Mouse (Mus musculus) embryo, embryonic 9.5 days (tissue): ENCODE measurements around the gene Micu1.
A peak's percentile ranks its signal among the peaks of the same experiment; 100 is the strongest.

Source experiments
- DNase-seq: peaks from one replicate; pipeline ENCODE4 v3.0.0-alpha.2; 2017; ENCODE audit errors: extremely low spot score

Gene Micu1

GRCm38 (mm10) chr10:59721555-59721954 lies 19.3 kb downstream of the Micu1 start:
- no peak for DNase-seq

- DNase-seq = no peak
These were observed 22.4 kb downstream of the Micu1 start for GRCm38 (mm10) chr10:59724634-59725033.

- no peak for DNase-seq
These were observed 25.0 kb downstream of the Micu1 start for GRCm38 (mm10) chr10:59727251-59727650.

- no peak for DNase-seq
These were observed 27.0 kb downstream of the Micu1 start for GRCm38 (mm10) chr10:59729261-59729660.

GRCm38 (mm10) chr10:59729842-59730241 lies 27.6 kb downstream of the Micu1 start:
- no peak for DNase-seq

GRCm38 (mm10) chr10:59736027-59736598 lies 33.8 kb downstream of the Micu1 start:
- DNase-seq = no peak

GRCm38 (mm10) chr10:59741448-59741847 lies 39.2 kb downstream of the Micu1 start:
- DNase-seq = no peak

- no peak for DNase-seq
These were observed 41.1 kb downstream of the Micu1 start for GRCm38 (mm10) chr10:59743397-59743796.

GRCm38 (mm10) chr10:59743969-59744368 lies 41.7 kb downstream of the Micu1 start:
- no peak for DNase-seq

GRCm38 (mm10) chr10:59747334-59747733 lies 45.1 kb downstream of the Micu1 start:
- no peak for DNase-seq

GRCm38 (mm10) chr10:59748699-59749200 lies 46.5 kb downstream of the Micu1 start:
- no peak for DNase-seq

GRCm38 (mm10) chr10:59753538-59754069 lies 51.3 kb downstream of the Micu1 start:
- DNase-seq = no peak

GRCm38 (mm10) chr10:59754104-59754503 lies 51.8 kb downstream of the Micu1 start:
- no peak for DNase-seq

- DNase-seq = no peak
These were observed 52.6 kb downstream of the Micu1 start for GRCm38 (mm10) chr10:59754901-59755300.

- DNase-seq = no peak
These were observed 53.4 kb downstream of the Micu1 start for GRCm38 (mm10) chr10:59755681-59756080.

- DNase-seq = no peak
These were observed 53.8 kb downstream of the Micu1 start for GRCm38 (mm10) chr10:59756090-59756489.

GRCm38 (mm10) chr10:59756570-59756969 lies 54.3 kb downstream of the Micu1 start:
- peak; percentile 15 for DNase-seq

GRCm38 (mm10) chr10:59764781-59765180 lies 62.5 kb downstream of the Micu1 start:
- DNase-seq = no peak

GRCm38 (mm10) chr10:59768369-59769079 lies 66.2 kb downstream of the Micu1 start:
- no peak for DNase-seq

- no peak for DNase-seq
These were observed 69.2 kb downstream of the Micu1 start for GRCm38 (mm10) chr10:59771375-59772048.

- DNase-seq = no peak
These were observed 69.7 kb downstream of the Micu1 start for GRCm38 (mm10) chr10:59772049-59772397.

- no peak for DNase-seq
These were observed 71.3 kb downstream of the Micu1 start for GRCm38 (mm10) chr10:59773441-59774140.
